Comparison of ENCODE assay signal across 20 mouse cellular contexts in genomic region chr6:17680266-17680925, GRCm38 (mm10). TPM values are rescaled to one million over a fixed set of nuclear protein-coding genes. Genes with fewer than 3 reads are reported as not detected.
DNase-seq lines count a peak whose midpoint lies in the region; ATAC-seq lines count a peak whose summit lies in the region.
"Had no signal": no experiment of that assay in that cellular context is flagged by ENCODE, and none has a peak within 500 bp of the region (broad histone marks: within the 10 kb centered on the region; RNA-seq: fewer than 3 reads in every experiment).

No protein-coding gene starts in this region.

- no peak overlapping the region; the same call in 1 of the 2 replicates for H3K27ac ChIP-seq in liver, embryonic 15.5 days (replicated peaks)
- no peak overlapping the region for H3K27ac ChIP-seq in midbrain, embryonic 15.5 days
- H3K27ac ChIP-seq in forebrain, embryonic 16.5 days (ENCODE audit: low read length) = no peak overlapping the region
- H3K27ac ChIP-seq: forebrain, embryonic 12.5 days; hindbrain, embryonic 15.5 days; kidney, embryonic 15.5 days; limb, embryonic 12.5 days; lung, embryonic 15.5 days; midbrain, embryonic 10.5 days had no signal

- H3K9me3 ChIP-seq in liver, embryonic 15.5 days (replicated peaks) = no peaks in the 10 kb centered on the region; the same call in 1 of the 2 replicates
- H3K9me3 ChIP-seq in midbrain, embryonic 15.5 days = no peaks in the 10 kb centered on the region
- no peaks in the 10 kb centered on the region for H3K9me3 ChIP-seq in forebrain, embryonic 16.5 days (ENCODE audit: control insufficient read depth, low read length)
- H3K9me3 ChIP-seq: hindbrain, embryonic 15.5 days; kidney, embryonic 15.5 days; lung, embryonic 15.5 days had no signal

- peak; percentile 35 to 52 for DNase-seq in left cerebral cortex, postnatal 14 days (ENCODE audit: low spot score in 2 of 2)
- DNase-seq in left cerebral cortex, postnatal 36 days (ENCODE audit: low spot score in 2 of 2) = no peak
- DNase-seq in spleen, postnatal 14 days (ENCODE audit: low spot score in 2 of 2) = peak; percentile 54 to 68
- no peak for DNase-seq in layer of hippocampus, adult 9-10 months (ENCODE audit: low spot score)
- DNase-seq: adrenal gland, postnatal 10 days; cerebellum, adult 8-10 months; thymus, postnatal 4 days had no signal

- H3K36me3 ChIP-seq in liver, embryonic 15.5 days (replicated peaks) = no peaks in the 10 kb centered on the region
- H3K36me3 ChIP-seq in midbrain, embryonic 15.5 days (replicated peaks) = no peaks in the 10 kb centered on the region
- H3K36me3 ChIP-seq in forebrain, embryonic 16.5 days (ENCODE audit: control insufficient read depth, insufficient read depth) = no peaks in the 10 kb centered on the region
- H3K36me3 ChIP-seq: forebrain, embryonic 12.5 days; heart, embryonic 12.5 days; hindbrain, embryonic 15.5 days; kidney, embryonic 15.5 days; limb, embryonic 12.5 days; lung, embryonic 15.5 days; midbrain, embryonic 10.5 days had no signal

- H3K4me3 ChIP-seq in liver, embryonic 15.5 days (replicated peaks) = no peak overlapping the region
- H3K4me3 ChIP-seq in midbrain, embryonic 15.5 days = no peak overlapping the region
- H3K4me3 ChIP-seq in forebrain, embryonic 16.5 days (replicated peaks; ENCODE audit: low read length) = no peak overlapping the region
- H3K4me3 ChIP-seq: forebrain, embryonic 12.5 days; heart, embryonic 12.5 days; hindbrain, embryonic 15.5 days; kidney, embryonic 15.5 days; limb, embryonic 12.5 days; lung, embryonic 15.5 days; midbrain, embryonic 10.5 days had no signal

- no peaks in the 10 kb centered on the region for H3K27me3 ChIP-seq in liver, embryonic 15.5 days
- no peaks in the 10 kb centered on the region for H3K27me3 ChIP-seq in midbrain, embryonic 15.5 days (replicated peaks)
- H3K27me3 ChIP-seq in forebrain, embryonic 16.5 days (replicated peaks; ENCODE audit: control insufficient read depth, insufficient read depth, low read length) = no peaks in the 10 kb centered on the region
- H3K27me3 ChIP-seq: CH12.LX; forebrain, embryonic 12.5 days; heart, embryonic 12.5 days; hindbrain, embryonic 15.5 days; kidney, embryonic 15.5 days; limb, embryonic 12.5 days; lung, embryonic 15.5 days had no signal

- peaks cover 23% of the 10 kb centered on the region for H3K4me1 ChIP-seq in liver, embryonic 15.5 days (replicated peaks)
- H3K4me1 ChIP-seq in midbrain, embryonic 15.5 days = no peaks in the 10 kb centered on the region
- no peaks in the 10 kb centered on the region for H3K4me1 ChIP-seq in forebrain, embryonic 16.5 days (replicated peaks; ENCODE audit: control insufficient read depth, insufficient read depth, low read length)
- H3K4me1 ChIP-seq: forebrain, embryonic 12.5 days; hindbrain, embryonic 15.5 days; kidney, embryonic 15.5 days; limb, embryonic 12.5 days; lung, embryonic 15.5 days; midbrain, embryonic 10.5 days had no signal

- peak overlapping the region; percentile 23; the same call in 1 of the 2 replicates for H3K4me2 ChIP-seq in liver, embryonic 15.5 days
- no peak overlapping the region for H3K4me2 ChIP-seq in midbrain, embryonic 15.5 days
- no peak overlapping the region for H3K4me2 ChIP-seq in forebrain, embryonic 16.5 days (ENCODE audit: low read length)
- H3K4me2 ChIP-seq: forebrain, embryonic 12.5 days; heart, embryonic 12.5 days; hindbrain, embryonic 15.5 days; kidney, embryonic 15.5 days; limb, embryonic 12.5 days; lung, embryonic 15.5 days had no signal

- peak; percentile 72 for ATAC-seq in common myeloid progenitor, adult 5-6 weeks (replicated peaks; ENCODE audit: low read depth, poor library complexity, severe bottlenecking)
- peak; percentile 91 for ATAC-seq in liver, embryonic 15.5 days (ENCODE audit: insufficient read depth)
- no peak for ATAC-seq in midbrain, embryonic 15.5 days (replicated peaks)
- ATAC-seq in forebrain, embryonic 16.5 days = no peak
- ATAC-seq: intestine, embryonic 16.5 days had no signal

- no peak overlapping the region for H3K9ac ChIP-seq in liver, embryonic 15.5 days
- H3K9ac ChIP-seq in midbrain, embryonic 15.5 days = no peak overlapping the region
- no peak overlapping the region for H3K9ac ChIP-seq in forebrain, embryonic 16.5 days (replicated peaks; ENCODE audit: low read depth, low read length)
- H3K9ac ChIP-seq: forebrain, embryonic 12.5 days; heart, embryonic 12.5 days; hindbrain, embryonic 15.5 days; kidney, embryonic 15.5 days; limb, embryonic 12.5 days; lung, embryonic 15.5 days had no signal

- WGBS in liver, embryonic 15.5 days (ENCODE audit: insufficient replicate concordance) = 65% methylated on average over 6 of the region's 6 CpGs
- WGBS in midbrain, embryonic 15.5 days = 87% methylated on average over 6 of the region's 6 CpGs
- WGBS in forebrain, embryonic 16.5 days = 81% methylated on average over 6 of the region's 6 CpGs

- intact Hi-C loops in left cerebral cortex, postnatal 14 days (cut with DNase I) = no loop called here
- intact Hi-C loops in left cerebral cortex, postnatal 36 days (cut with DNase I) = no loop called here

RNA-seq across cellular contexts. Expression of gene St7, which starts 12.3 kb away (rescaled TPM):
- total RNA-seq in left cerebral cortex, postnatal 14 days (2021) = 10 to 100 TPM; 36.8 to 38.5 TPM
- 10 to 100 TPM; 28.7 to 44.5 TPM for total RNA-seq in left cerebral cortex, postnatal 36 days (2021)
- total RNA-seq in common myeloid progenitor, adult 5-6 weeks (2017) = 43.7 and 56.2 TPM in 2 replicates
- 9.7 and 10.7 TPM in 2 replicates for polyA plus RNA-seq in liver, embryonic 15.5 days (2015; fragmentation: Nextera tagmentation; extraction: Ambion mirVana)
- polyA plus RNA-seq in midbrain, embryonic 15.5 days (2015; fragmentation: Nextera tagmentation; extraction: Ambion mirVana) = 60.8 and 63.4 TPM in 2 replicates
- 68.0 and 70.6 TPM in 2 replicates for polyA plus RNA-seq in forebrain, embryonic 16.5 days (2015; fragmentation: Nextera tagmentation; extraction: Ambion mirVana)

RNA-seq across cellular contexts. Expression of gene Capza2, which starts 44.4 kb away (rescaled TPM):
- total RNA-seq in left cerebral cortex, postnatal 14 days (2021) = 100 to 1,000 TPM; 251 to 260 TPM
- 100 to 1,000 TPM; 229 to 230 TPM for total RNA-seq in left cerebral cortex, postnatal 36 days (2021)
- 282 and 287 TPM in 2 replicates for total RNA-seq in common myeloid progenitor, adult 5-6 weeks (2017)
- 81.8 and 89.8 TPM in 2 replicates for polyA plus RNA-seq in liver, embryonic 15.5 days (2015; fragmentation: Nextera tagmentation; extraction: Ambion mirVana)
- polyA plus RNA-seq in midbrain, embryonic 15.5 days (2015; fragmentation: Nextera tagmentation; extraction: Ambion mirVana) = 218 and 224 TPM in 2 replicates
- 269 and 308 TPM in 2 replicates for polyA plus RNA-seq in forebrain, embryonic 16.5 days (2015; fragmentation: Nextera tagmentation; extraction: Ambion mirVana)

Comparison
In these comparisons a context has a peak if more than half of its experiments do, and no peak if none do; other contexts are left out.
1. DNase-seq: peak in left cerebral cortex, postnatal 14 days (2 of 2) and spleen, postnatal 14 days (2 of 2); none in left cerebral cortex, postnatal 36 days (0 of 2) and layer of hippocampus, adult 9-10 months (single experiment).
2. ATAC-seq: peak in common myeloid progenitor, adult 5-6 weeks (single experiment) and liver, embryonic 15.5 days (single experiment); none in midbrain, embryonic 15.5 days (single experiment) and forebrain, embryonic 16.5 days (single experiment).